Mouse (Mus musculus): ENCODE measurements around the gene Slc38a8.

- TF ChIP-seq CTCF (IDR thresholded peaks at IDR 0.05; ENCODE audit: borderline replicate concordance, extremely low read depth, insufficient read depth, insufficient read length) (peak; percentile 89), POLR2A (IDR thresholded peaks at IDR 0.05; ENCODE audit: borderline replicate concordance, extremely low read depth, insufficient read depth, insufficient read length, poor library complexity, severe bottlenecking) (no peak)
Measured at GRCm38 (mm10) chr8:119446211-119446989, 55.1 kb downstream of the Slc38a8 start, which contains the start of gene Necab2.
